In the genomic region with DNA sequence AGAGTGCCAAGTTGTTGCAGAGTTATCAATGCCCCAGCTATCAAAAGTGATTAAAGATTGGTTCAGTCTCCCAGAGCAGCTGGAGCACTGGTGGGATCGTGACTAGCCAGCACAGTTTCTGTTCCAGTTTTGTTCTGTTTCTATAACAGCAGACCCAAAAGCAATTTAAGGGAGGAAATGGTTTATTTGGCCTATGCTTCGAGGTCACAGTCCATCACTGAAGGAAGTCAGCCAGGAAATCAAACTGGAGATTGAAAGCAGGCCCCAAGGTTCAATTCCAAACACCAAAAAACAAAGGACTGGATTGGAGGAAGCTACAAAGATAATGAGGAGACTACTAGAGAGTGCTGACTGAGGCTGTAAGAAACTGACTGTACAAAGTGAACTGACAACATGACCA, we compare ENCODE assay signal across 29 mouse cellular contexts.
DNase-seq lines count a peak whose midpoint lies in the region; ATAC-seq and TF ChIP-seq lines count a peak whose summit lies in the region.
"Had no signal": no experiment of that assay in that cellular context is flagged by ENCODE, and none has a peak within 500 bp of the region (broad histone marks: within the 10 kb centered on the region; RNA-seq: fewer than 3 reads in every experiment).

No protein-coding gene starts in this region.

- no peak overlapping the region for H3K27ac ChIP-seq in heart, embryonic 11.5 days (ENCODE audit: low read depth, low read length)
- no peak overlapping the region for H3K27ac ChIP-seq in lung, embryonic 14.5 days (ENCODE audit: low read depth)
- H3K27ac ChIP-seq: embryonic facial prominence, embryonic 12.5 days; embryonic facial prominence, embryonic 15.5 days; gastrocnemius, adult 2 months; heart, embryonic 10.5 days; heart, embryonic 15.5 days; hindbrain, embryonic 10.5 days; hindbrain, embryonic 13.5 days had no signal

- H3K27me3 ChIP-seq in heart, embryonic 11.5 days (ENCODE audit: control insufficient read depth, insufficient read depth, low read length) = no peaks in the 10 kb centered on the region
- H3K27me3 ChIP-seq in lung, embryonic 14.5 days (ENCODE audit: insufficient read depth, low read length) = no peaks in the 10 kb centered on the region
- H3K27me3 ChIP-seq: CH12.LX; embryonic facial prominence, embryonic 12.5 days; embryonic facial prominence, embryonic 15.5 days; heart, embryonic 15.5 days; hindbrain, embryonic 13.5 days; Patski had no signal

- WGBS in heart, embryonic 11.5 days (ENCODE audit: insufficient replicate concordance) = 67% methylated on average over 2 of the region's 2 CpGs
- 50% methylated on average over 2 of the region's 2 CpGs for WGBS in lung, embryonic 14.5 days

- peak; percentile 10 for DNase-seq in heart, adult 8-10 months (ENCODE audit: low spot score)
- DNase-seq in kidney, postnatal 10 days = peak; percentile 15
- DNase-seq in kidney, postnatal 4 days = no peak
- peak; percentile 19 for DNase-seq in lung, embryonic 14.5 days
- no peak for DNase-seq in lung, postnatal 10 days
- DNase-seq: adrenal gland, postnatal 10 days; adrenal gland, postnatal 36 days; B cell, adult 2 months; cerebellum, adult 11 months; cerebellum, adult 2 months; cerebellum, adult 9-11 months; cerebellum, postnatal 25 days; forebrain, postnatal 0 days; gastrocnemius, adult 2 months; gastrocnemius, postnatal 14 days; heart, postnatal 10 days; heart, postnatal 36 days had no signal

- no peak overlapping the region for H3K9ac ChIP-seq in heart, embryonic 11.5 days (ENCODE audit: low read depth, low read length)
- H3K9ac ChIP-seq in lung, embryonic 14.5 days = no peak overlapping the region
- H3K9ac ChIP-seq: embryonic facial prominence, embryonic 12.5 days; embryonic facial prominence, embryonic 15.5 days; forebrain, postnatal 0 days; heart, embryonic 15.5 days; hindbrain, embryonic 13.5 days had no signal

- no peak overlapping the region for H3K4me2 ChIP-seq in heart, embryonic 11.5 days
- H3K4me2 ChIP-seq in lung, embryonic 14.5 days = no peak overlapping the region
- H3K4me2 ChIP-seq: embryonic facial prominence, embryonic 12.5 days; embryonic facial prominence, embryonic 15.5 days; heart, embryonic 15.5 days; hindbrain, embryonic 13.5 days had no signal

- H3K36me3 ChIP-seq in heart, embryonic 11.5 days (ENCODE audit: control insufficient read depth, insufficient read depth, low read length) = no peaks in the 10 kb centered on the region
- no peaks in the 10 kb centered on the region for H3K36me3 ChIP-seq in lung, embryonic 14.5 days (ENCODE audit: insufficient read depth)
- H3K36me3 ChIP-seq: embryonic facial prominence, embryonic 12.5 days; embryonic facial prominence, embryonic 15.5 days; G1E; heart, embryonic 10.5 days; heart, embryonic 15.5 days; hindbrain, embryonic 10.5 days; hindbrain, embryonic 13.5 days had no signal

- no peak for ATAC-seq in heart, embryonic 11.5 days (replicated peaks; ENCODE audit: insufficient number of reproducible peaks, low FRiP score, low TSS enrichment)
- ATAC-seq in lung, embryonic 14.5 days (ENCODE audit: insufficient read depth) = no peak
- ATAC-seq: forebrain, embryonic 14.5 days; forebrain, postnatal 0 days; hindbrain, embryonic 16.5 days; Patski had no signal

- no peak for TF ChIP-seq CTCF in lung, embryonic 14.5 days (IDR thresholded peaks at IDR 0.05; ENCODE audit: low read depth)

- H3K4me1 ChIP-seq in heart, embryonic 11.5 days (ENCODE audit: control insufficient read depth, insufficient read depth, low read length) = no peaks in the 10 kb centered on the region
- H3K4me1 ChIP-seq in lung, embryonic 14.5 days (ENCODE audit: insufficient read depth) = no peaks in the 10 kb centered on the region
- H3K4me1 ChIP-seq: embryonic facial prominence, embryonic 12.5 days; embryonic facial prominence, embryonic 15.5 days; heart, embryonic 10.5 days; heart, embryonic 15.5 days; hindbrain, embryonic 10.5 days; hindbrain, embryonic 13.5 days had no signal

- H3K4me3 ChIP-seq in heart, embryonic 11.5 days (ENCODE audit: low read depth, low read length) = no peak overlapping the region
- H3K4me3 ChIP-seq in lung, embryonic 14.5 days (ENCODE audit: low read depth, low read length) = no peak overlapping the region
- H3K4me3 ChIP-seq: embryonic facial prominence, embryonic 12.5 days; embryonic facial prominence, embryonic 15.5 days; gastrocnemius, adult 2 months; heart, embryonic 10.5 days; heart, embryonic 15.5 days; hindbrain, embryonic 10.5 days; hindbrain, embryonic 13.5 days had no signal

- no peaks in the 10 kb centered on the region; the same call in 1 of the 2 replicates for H3K9me3 ChIP-seq in heart, embryonic 11.5 days (replicated peaks; ENCODE audit: control insufficient read depth, low read length)
- H3K9me3 ChIP-seq in lung, embryonic 14.5 days (ENCODE audit: low read depth, low read length) = no peaks in the 10 kb centered on the region; the same call in 1 of the 2 replicates
- H3K9me3 ChIP-seq: embryonic facial prominence, embryonic 12.5 days; embryonic facial prominence, embryonic 15.5 days; G1E; heart, embryonic 15.5 days; hindbrain, embryonic 10.5 days; hindbrain, embryonic 13.5 days had no signal

Comparison
In these comparisons a context has a peak if more than half of its experiments do, and no peak if none do; other contexts are left out.
1. DNase-seq: peak in heart, adult 8-10 months (single experiment), kidney, postnatal 10 days (single experiment) and lung, embryonic 14.5 days (single experiment); none in kidney, postnatal 4 days (0 of 2) and lung, postnatal 10 days (single experiment).